Mouse (Mus musculus) limb, embryonic 14.5 days (tissue): ENCODE results near the gene Tm4sf20. TPM values are rescaled to one million over a fixed set of nuclear protein-coding genes. Genes with fewer than 3 reads are reported as not detected.

Source experiments
- ATAC-seq: fragments of 200-750 bp; cut with Nextera tagmentation; 2 replicates; pipeline ENCODE4 v1.8.0; 2017; ENCODE audit warnings: low read depth, moderate number of reproducible peaks, moderate TSS enrichment; ENCODE audit not compliant: low FRiP score
- DNase-seq: peaks from one replicate; pipeline ENCODE4 v3.0.0-alpha.2; 2015; ENCODE audit warnings: low spot score
- H3K27ac ChIP-seq: fragments of 300-500 bp; sonication (generic); replicated peaks from 2 replicates; pipeline ENCODE4 v1.5.1; 2014; ENCODE audit warnings: low read depth, mild to moderate bottlenecking, low read length, moderate library complexity, mixed read lengths
- H3K27me3 ChIP-seq: fragments of 300-500 bp; sonication (generic); 2 replicates; pipeline ENCODE4 v1.6.1; 2014; ENCODE audit warnings: low read length, mixed read lengths; ENCODE audit not compliant: control insufficient read depth, insufficient read depth
- H3K36me3 ChIP-seq: fragments of 300-500 bp; sonication (generic); 2 replicates; pipeline ENCODE4 v1.6.1; 2014; ENCODE audit warnings: mild to moderate bottlenecking, low read length, moderate library complexity, mixed read lengths; ENCODE audit not compliant: control insufficient read depth, insufficient read depth
- H3K4me1 ChIP-seq: fragments of 300-500 bp; sonication (generic); 2 replicates; pipeline ENCODE4 v1.6.1; 2014; ENCODE audit warnings: antibody characterized with exemption, low read length, mixed read lengths; ENCODE audit not compliant: control insufficient read depth, insufficient read depth
- H3K4me2 ChIP-seq: fragments of 300-500 bp; sonication (generic); replicated peaks from 2 replicates; pipeline ENCODE4 v1.6.1; 2014; ENCODE audit warnings: low read depth, mild to moderate bottlenecking, low read length, moderate library complexity; ENCODE audit not compliant: severe bottlenecking
- H3K4me3 ChIP-seq: fragments of 300-500 bp; sonication (generic); replicated peaks from 2 replicates; pipeline ENCODE4 v1.5.1; 2014; ENCODE audit warnings: low read length
- H3K9ac ChIP-seq: fragments of 300-500 bp; sonication (generic); 2 replicates; pipeline ENCODE4 v1.6.1; 2014; ENCODE audit warnings: mild to moderate bottlenecking, low read depth, low read length, moderate library complexity; ENCODE audit not compliant: severe bottlenecking
- H3K9me3 ChIP-seq: fragments of 300-500 bp; sonication (generic); 2 replicates; pipeline ENCODE4 v1.6.1; 2016; ENCODE audit warnings: low read length; ENCODE audit not compliant: control insufficient read depth
- POLR2A ChIP-seq: fragments of 200-500 bp; IDR thresholded peaks from 2 replicates; pipeline ENCODE4 v1.8.0; 2012; ENCODE audit warnings: inconsistent platforms, mild to moderate bottlenecking, moderate library complexity, borderline replicate concordance; ENCODE audit not compliant: insufficient read depth, insufficient read length; ENCODE audit errors: extremely low read depth
- WGBS: fragments of 180-500 bp; shearing (Covaris S2); extraction: QIAGEN DNeasy Blood & Tissue Kit; methylation state at CpG from one replicate; pipeline ENCODE4 v1.1.7; 2014; 5-methylcytosine and 5-hydroxymethylcytosine counted together
- polyA plus RNA-seq, 2 experiments: library from polyadenylated mRNA; depleted of rRNA in 1 of 2; stranded (reverse) in 1 of 2; unstranded in 1 of 2; fragments of >200 nt; fragmentation: Nextera tagmentation in 1 of 2; extraction: Ambion mirVana in 1 of 2; gene quantifications; 2 replicates each; pipeline versions ENCODE4 v1.2.1 to v1.2.3; 2012 to 2014

The Tm4sf20 gene
- polyA plus RNA-seq, 2 experiments, result not detected

DNA sequence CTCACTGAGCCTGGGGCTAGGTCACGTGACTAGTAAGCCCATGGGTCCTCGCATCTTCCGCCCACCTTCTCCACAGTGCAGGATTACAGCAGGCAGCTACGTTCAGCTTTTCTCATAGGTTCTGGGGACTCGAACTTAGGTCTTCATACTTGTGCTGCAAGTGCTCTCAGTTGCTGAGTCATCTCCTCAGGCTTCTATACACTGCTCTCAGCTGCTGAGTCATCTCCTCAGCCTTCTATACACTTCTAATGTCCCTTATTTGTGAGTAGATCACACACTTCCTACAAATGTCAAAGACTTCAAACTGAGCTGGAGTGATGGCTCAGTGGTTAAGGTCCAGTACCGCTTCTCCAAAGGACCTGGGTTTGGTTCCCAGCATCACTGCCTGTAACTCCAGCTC is 24.0 kb upstream of the Tm4sf20 start:
- no peak for DNase-seq
- Histone ChIP-seq H3K4me1 (0 out of 2 replicates have a peak, but pooled peaks cover 5% of the 10 kb centered on the region), H3K4me3 (no peak overlapping the region), H3K4me2 (no peak overlapping the region), H3K27ac (no peak overlapping the region), H3K36me3 (no peaks in the 10 kb centered on the region), H3K9ac (no peak overlapping the region), H3K9me3 (no peaks in the 10 kb centered on the region; the same call in 1 of the 2 replicates), H3K27me3 (no peaks in the 10 kb centered on the region)
- no peak for ATAC-seq
- TF ChIP-seq POLR2A, result no peak
- 90% methylated on average over 6 of the region's 6 CpGs for WGBS

DNA sequence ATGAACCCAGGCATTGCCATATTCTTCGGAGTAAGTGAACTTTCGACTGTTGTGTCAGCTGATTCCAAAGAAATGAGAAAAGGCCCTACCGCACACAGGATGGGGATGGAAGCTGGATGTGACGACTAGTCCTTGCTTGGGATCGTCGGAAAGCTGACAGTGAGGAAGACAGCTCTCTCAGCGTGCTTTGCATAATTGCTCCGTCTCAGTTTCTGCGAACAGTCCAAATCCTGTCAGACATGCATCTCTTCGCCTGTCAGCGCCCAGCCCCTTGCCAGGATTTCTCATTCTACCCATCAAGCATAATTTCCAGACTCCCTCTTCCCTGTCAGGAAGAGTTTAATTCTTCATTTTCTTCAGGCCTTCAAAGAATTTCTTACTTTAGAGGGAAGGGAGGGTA is 22.8 kb upstream of the Tm4sf20 start:
- Histone ChIP-seq H3K27ac (no peak overlapping the region), H3K4me2 (no peak overlapping the region), H3K27me3 (no peaks in the 10 kb centered on the region), H3K36me3 (no peaks in the 10 kb centered on the region), H3K9ac (no peak overlapping the region), H3K9me3 (no peaks in the 10 kb centered on the region; the same call in 1 of the 2 replicates), H3K4me3 (no peak overlapping the region), H3K4me1 (0 out of 2 replicates have a peak, but pooled peaks cover 5% of the 10 kb centered on the region)
- ATAC-seq (no peak), DNase-seq (no peak)
- no peak for TF ChIP-seq POLR2A
- 86% methylated on average over 11 of the region's 11 CpGs for WGBS

DNA sequence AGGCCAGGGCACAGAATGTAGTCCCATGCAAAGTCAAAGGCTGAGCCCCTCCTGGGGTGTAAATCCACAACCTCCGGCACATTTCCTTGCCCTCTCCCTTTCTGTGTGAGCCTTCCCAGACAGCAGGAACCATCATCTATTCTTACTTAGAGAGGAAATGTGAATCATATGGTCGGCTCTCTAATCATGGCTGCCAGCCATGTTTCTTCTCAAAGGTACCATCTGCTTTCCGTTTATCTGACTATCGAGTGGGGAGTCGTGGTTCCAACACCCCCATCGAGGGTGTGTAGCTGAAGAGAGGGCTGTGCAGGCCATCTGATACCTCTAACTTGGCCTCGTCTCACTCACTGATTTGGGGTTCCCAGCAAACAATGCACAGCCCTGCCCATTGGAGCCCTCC is 19.8 kb upstream of the Tm4sf20 start:
- no peak for ATAC-seq
- Histone ChIP-seq H3K9me3 (no peaks in the 10 kb centered on the region; the same call in 1 of the 2 replicates), H3K27ac (no peak overlapping the region), H3K4me2 (no peak overlapping the region), H3K9ac (no peak overlapping the region), H3K27me3 (no peaks in the 10 kb centered on the region), H3K4me3 (no peak overlapping the region), H3K4me1 (0 out of 2 replicates have a peak, but pooled peaks cover 5% of the 10 kb centered on the region), H3K36me3 (no peaks in the 10 kb centered on the region)
- TF ChIP-seq POLR2A, result no peak
- 52% methylated on average over 7 of the region's 7 CpGs for WGBS
- peak; percentile 42 for DNase-seq

DNA sequence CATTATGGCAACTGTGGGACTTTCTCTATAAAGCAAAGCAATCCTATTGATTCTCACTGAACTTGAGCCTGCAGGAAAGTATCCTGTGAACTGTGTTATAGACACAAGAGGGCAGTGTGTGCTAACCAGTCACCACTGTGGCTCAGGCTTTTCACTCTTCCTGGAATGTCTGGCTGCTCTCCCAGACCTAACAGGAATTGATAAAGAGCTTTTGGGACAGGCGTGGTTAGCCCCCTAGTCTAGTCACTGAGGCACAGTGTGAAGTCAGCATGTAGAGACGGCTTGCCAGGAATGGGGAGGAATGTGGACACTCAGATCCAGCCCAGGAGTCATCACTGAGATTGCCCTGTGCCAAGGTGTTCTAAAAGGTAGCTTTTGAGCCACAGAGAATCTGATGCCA is 19.2 kb upstream of the Tm4sf20 start:
- peak; percentile 95 for DNase-seq
- 0 out of 2 replicates have a peak, but pooled peaks cover 5% of the 10 kb centered on the region for H3K4me1 ChIP-seq
- no peaks in the 10 kb centered on the region; the same call in 1 of the 2 replicates for H3K9me3 ChIP-seq
- H3K27me3 ChIP-seq, result no peaks in the 10 kb centered on the region
- TF ChIP-seq POLR2A, result no peak
- no peak overlapping the region for H3K4me3 ChIP-seq
- no peak overlapping the region for H3K27ac ChIP-seq
- no peak overlapping the region for H3K4me2 ChIP-seq
- no peak overlapping the region for H3K9ac ChIP-seq
- ATAC-seq, result peak; percentile 85
- 4% methylated on average over 2 of the region's 2 CpGs for WGBS
- H3K36me3 ChIP-seq, result no peaks in the 10 kb centered on the region

DNA sequence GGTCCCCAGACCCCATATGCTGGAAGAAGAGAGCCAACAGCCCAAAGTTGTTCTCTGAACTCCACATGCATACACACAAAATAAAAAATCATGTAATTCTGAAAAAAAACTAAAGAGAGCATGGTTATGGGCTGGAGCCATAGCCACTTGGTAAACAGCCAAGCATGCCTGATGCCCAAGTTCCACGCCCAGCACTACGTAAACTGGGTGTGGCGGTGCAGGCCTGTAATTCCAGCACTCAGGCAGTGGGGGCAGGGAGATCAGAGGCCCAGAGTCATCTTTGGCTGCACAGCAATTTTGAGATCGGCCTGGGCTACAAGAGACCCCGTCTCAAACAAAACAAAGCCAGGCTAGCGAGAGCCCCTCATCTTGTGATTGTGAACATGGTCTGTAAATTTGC is 17.3 kb upstream of the Tm4sf20 start:
- ATAC-seq, result no peak
- no peak for TF ChIP-seq POLR2A

More for the DNA sequence above, 17.3 kb upstream of the Tm4sf20 start:
- Histone ChIP-seq H3K4me1 (0 out of 2 replicates have a peak, but pooled peaks cover 5% of the 10 kb centered on the region), H3K4me2 (no peak overlapping the region), H3K4me3 (no peak overlapping the region), H3K27ac (no peak overlapping the region), H3K36me3 (no peaks in the 10 kb centered on the region), H3K9me3 (no peaks in the 10 kb centered on the region; the same call in 1 of the 2 replicates), H3K9ac (no peak overlapping the region), H3K27me3 (no peaks in the 10 kb centered on the region)
- 62% methylated on average over 6 of the region's 6 CpGs for WGBS
- peak; percentile 24 for DNase-seq
